Mouse (Mus musculus) ovary, postnatal 14 days (tissue): ENCODE measurements around the gene Ubald1.

Experiments used
- DNase-seq: peaks from one replicate; pipeline ENCODE4 v3.0.0; 2022; ENCODE audit warnings: low spot score

Gene Ubald1

DNA sequence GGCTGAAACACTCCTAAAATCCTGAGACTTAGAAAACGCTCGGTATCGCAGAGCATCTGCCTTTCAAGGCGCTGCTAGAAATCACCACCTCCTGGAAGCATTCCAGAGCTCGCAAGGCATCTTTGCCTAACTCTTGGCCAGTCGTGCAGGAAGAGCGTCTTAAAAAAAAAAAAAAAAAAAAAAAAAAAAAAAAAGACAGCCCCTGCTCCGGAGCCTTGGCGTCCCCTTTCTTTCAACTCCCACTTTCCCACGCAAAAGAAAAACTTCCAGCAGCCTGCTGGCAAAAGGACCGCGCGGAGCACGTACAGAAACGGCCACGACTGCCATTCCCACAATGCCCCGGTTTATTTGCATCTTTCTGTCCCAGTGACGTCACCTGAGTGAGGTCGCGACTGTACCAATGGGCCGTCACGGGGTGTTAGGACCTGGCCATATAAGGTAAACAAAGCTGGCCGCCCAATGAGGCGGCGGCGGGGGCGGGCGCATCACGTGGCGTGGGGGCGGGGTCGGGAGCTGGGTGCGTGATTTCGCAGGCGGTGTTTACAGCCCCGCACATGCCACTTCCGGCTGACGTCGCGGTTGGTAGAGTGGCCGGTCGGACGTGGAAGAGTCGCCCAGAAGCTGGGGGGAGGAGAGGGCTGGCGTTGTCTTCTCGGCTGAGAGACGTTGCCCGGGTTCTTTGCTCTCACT is at the start of gene Ubald1:
Gene Ubald1 (minus strand): TSS at position 180 of the 690 bp plus-strand sequence.
- peak; percentile 94 for DNase-seq

DNA sequence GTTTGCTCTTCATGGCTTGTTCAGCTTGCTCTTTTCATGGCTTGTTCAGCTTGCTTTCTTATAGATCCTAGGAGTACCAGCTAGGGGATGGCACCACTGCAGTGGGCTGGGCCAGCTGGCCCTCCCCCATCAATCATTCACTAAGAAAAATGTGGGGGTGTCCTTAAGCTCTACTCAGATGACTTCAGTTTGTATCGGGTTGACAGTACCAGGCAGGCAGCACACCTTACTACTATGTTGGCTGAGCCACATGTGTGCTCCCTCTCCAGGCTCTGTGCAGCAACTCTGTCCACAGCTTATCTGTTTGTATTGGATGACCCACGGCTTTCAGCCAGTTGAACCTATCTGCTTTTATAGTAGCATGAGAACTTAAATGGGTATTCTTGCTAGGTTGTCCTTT is 48.4 kb upstream of the Ubald1 start:
- no peak for DNase-seq

DNA sequence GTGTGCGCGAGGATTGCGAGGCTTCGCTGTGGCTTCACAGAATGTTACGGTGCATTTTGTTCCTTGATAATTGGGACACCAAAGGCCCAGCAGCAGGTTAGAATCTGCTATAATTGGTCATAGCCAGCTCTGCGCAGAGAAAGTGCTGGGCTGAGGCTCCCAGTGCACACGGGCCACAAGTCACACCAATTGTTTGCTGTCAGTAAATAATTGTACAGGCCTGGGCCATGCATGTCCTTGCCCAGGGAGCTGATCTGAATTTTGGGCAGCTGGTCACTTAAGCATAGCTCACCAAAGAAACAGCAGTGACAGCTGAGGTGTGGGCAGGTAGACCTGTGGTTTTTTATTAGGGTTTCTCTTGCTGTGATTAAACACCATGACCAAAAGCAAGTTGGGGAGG is 47.9 kb upstream of the Ubald1 start:
- DNase-seq, result no peak

DNA sequence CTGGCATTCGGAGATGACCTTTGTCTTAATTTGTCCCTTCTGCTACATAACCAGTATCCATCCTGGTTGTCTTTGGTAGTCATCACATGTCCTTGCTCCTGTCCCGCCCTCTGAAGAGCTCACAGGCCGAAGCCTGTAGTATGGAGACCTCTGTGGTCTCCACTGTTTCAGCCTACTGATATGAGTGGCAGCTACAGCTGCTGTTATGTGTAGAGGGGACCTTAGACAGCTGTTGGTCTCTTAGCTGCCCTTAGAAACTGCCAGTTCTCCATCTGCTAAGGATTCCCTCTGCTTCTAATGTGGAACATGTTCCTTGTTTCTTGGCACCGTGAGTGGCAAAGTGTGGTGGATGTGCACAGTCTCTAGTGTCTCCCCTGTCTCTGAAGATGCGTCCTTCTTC is 43.9 kb upstream of the Ubald1 start:
- DNase-seq, result no peak

DNA sequence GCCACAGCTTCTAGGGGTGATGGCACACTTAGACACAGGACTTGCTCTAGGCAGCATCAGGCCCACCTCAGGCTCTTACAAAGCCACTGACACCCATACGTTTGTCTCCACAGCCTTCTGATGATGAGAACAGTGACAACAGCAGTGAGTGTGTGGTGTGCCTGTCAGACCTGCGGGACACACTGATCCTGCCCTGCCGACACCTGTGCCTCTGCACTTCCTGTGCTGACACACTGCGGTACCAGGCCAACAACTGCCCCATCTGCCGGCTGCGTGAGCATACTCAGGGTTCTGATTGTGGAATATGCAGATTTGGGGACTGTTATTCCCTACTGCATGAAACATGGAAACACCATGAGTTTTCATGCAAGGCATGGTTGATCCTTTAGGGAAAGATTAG is 42.4 kb upstream of the Ubald1 start:
- DNase-seq, result no peak

DNA sequence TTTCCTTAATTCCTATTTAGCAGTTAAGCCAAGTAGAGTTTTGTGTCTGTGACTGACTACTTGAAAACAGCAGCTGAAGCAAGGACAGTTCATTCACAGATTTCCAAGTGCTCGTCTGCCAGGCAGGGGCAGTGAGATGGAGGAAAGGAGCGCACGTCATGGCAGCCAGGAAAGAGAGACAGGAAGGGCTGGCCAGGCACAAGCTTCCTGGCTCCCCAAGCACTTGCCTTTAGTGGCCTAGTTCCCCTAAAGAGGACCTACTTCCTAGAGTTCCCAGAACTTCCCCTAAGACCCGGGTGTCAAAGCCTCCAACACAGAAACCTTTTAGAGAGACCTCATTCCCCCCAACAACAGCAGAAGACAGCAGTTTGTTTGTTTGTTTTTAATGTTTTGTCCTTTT is 40.4 kb upstream of the Ubald1 start:
- no peak for DNase-seq

DNA sequence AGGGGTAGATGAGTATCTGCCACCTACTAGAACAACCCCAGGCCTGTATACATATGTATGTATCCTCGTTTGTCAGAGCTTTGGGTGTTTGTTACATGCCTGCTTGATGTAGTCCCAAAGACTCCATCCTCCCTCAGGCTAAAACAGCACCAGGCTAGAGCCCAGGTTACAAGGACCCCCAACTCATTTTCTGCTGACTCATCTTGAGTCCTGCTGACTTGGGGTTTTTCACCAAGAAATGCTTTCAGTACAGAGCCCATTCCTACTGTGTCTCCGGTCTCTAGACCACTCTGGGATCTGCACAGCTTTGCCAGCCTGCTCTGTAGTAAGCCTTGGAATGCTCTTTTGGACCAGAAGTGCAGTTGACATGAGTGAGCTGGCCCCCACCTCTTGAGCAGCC is 36.5 kb upstream of the Ubald1 start:
- no peak for DNase-seq

DNA sequence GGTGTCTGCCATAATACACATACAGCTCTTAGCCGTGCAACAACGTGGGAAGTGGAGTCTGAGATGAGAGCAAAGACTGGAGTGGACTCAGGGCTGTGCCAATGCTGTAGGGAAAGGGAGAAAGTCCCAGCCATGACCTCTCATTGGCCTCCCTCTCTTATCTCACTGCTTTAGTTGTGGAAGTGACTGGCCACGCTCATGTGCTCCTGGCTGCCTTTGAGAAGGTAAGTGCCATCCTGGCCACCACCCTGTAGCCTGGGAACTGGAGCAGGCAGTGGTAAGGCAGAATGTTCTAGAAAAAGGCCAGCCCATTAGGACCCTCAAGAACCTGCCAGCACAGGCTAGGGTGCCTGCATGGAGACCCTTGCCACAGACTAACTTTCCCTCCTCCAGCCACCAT is 35.8 kb upstream of the Ubald1 start:
- DNase-seq, result no peak

DNA sequence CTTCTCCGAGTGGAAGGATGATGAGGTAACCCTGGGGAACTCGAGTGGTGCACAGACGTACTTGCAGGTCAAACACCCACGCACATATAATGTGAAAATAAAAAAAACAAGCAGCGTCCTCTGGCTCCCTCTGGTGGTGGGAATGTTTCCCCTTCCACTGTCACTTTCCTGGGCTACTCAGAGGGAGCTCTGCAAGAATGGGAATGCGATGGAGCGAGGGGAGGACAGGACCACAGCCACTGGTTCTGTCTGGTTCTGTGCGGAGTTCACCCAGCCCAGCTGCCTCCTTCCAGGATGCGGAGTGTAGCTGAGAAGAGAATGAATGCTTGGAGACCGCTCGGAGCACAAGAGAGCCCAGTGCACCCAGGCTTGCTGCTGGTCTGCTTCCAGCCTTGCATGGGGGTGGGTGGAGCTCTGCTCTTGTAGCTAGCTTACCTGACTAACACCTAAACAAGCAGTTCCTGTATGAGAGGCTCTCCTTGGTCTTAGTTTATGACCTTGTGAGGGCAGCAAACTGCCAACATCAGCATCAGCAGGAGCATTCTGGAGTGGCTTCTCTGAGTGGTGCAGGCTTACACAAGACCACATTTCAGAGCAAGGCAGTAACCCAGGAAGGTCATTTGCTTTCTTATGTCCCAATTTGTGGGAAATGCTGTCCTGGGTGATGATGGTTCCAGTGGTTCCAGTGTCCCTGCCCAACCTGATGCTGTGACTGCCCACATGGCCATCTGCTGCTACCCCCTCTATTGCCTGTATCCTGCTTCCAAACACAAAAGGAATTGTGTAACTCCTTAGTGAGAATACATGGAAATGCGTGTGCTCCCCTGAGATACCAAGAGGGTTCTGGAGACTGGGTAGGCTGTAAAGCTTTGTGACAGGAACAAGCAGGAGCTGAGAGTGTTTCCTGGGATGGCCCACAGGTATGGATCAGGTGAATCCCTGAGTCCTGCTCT is 33.9 kb upstream of the Ubald1 start:
- DNase-seq, result peak; percentile 83

DNA sequence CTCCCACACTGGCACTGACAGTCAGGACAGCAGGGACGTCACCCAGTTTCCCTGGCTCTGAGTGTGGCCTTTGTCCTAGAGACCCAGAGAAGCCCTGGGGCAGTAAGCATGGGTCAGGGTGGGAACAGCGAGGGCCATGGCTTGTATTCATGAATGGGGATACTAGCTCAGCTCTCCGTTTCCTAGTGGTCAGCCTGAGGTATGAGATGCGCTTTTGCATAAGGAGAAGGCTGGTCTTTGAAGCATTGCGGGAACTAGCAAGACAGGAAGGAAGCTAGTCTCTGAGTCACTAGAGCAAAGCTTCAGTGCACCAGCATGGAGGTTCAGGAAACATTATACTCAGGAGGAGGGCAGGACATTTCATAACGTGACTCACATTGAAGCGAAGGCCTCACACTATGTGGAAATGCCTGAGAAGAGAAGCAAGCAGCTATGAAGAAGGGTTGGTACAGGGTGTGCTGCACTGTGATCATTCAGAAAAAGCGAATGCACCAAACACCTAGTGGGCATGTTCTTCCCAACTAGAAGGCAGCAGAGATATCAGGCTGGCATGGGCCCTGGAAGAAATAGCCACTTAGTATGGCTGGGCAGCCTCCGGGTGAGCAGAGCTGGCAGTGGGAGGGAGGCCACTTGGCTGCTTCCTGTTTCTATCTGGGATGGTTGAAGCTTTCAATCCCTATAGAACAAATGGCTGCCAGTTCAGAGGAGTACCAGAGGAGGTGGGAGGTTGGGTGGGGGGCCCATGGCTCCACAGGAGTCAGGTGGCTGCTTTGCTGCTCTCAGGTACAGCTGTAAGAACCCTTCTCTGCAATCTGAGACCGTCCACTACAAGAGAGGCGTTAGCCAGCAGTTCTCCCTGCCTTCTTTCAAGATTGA is 33.0 kb upstream of the Ubald1 start:
- no peak for DNase-seq

DNA sequence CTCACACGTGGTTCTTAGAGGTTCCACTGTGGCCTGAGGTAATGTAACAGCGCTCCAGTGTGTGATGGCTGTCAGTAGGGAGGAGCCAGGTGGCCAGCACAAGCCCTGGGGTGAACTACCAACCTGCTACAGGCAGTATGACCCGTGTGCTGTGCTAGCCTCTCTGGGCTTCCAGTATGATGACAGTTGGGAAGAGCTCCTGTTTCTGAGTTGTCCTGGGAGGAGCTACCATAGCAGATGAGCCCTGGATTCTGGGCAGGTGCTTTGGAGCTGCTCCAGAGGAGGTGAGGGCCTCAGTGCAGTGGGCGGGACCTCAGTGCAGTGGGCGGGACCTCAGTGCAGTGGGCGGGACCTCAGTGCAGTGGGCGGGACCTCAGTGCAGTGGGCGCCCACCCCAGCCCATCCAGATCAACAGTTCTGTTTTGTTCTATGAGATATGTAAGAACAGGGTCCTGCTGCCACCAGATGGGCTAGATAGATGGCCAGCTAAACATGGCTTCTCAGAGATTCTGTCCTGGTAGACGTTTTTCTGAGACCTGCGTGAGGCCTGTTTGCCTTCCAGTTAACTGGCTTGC is 32.0 kb upstream of the Ubald1 start:
- DNase-seq, result no peak

DNA sequence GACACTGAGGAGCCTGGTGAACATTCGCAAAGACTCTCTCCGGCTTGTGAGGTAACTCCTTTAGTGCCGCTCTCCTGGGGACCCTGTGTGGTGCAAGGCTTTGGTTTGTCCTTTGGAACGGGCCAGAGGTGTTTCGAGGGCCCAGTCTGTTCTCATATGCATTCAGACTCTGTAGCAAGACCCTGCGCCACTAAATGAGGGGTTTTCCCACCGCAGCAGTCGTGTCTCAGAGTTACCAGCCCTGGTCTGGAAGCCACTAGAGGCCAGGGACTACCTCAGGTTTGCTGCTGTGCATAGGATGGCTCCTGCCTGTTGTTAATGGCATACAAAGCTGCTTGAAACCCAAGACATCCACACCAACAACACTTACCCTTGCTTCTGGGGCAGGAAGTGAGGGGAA is 30.6 kb upstream of the Ubald1 start:
- no peak for DNase-seq

DNA sequence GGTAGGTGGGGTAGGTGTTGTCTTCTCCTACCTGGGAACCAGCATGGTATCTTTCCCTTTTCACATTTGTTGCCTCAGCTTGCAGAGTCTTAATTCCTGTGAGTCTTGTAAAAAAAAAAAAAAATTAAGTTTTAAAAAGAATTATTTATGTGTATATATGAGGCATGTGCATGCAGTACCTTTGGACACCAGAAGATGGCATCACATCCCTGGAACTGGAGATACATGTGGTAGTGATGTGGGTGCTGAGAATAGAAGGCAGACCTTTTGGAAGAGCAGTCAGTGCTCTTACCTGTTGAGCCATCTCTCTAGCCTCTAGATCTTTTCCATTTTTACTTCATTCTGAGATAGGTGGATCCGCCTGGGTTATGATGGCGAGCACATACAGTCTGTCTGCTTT is 29.6 kb upstream of the Ubald1 start:
- DNase-seq, result no peak

DNA sequence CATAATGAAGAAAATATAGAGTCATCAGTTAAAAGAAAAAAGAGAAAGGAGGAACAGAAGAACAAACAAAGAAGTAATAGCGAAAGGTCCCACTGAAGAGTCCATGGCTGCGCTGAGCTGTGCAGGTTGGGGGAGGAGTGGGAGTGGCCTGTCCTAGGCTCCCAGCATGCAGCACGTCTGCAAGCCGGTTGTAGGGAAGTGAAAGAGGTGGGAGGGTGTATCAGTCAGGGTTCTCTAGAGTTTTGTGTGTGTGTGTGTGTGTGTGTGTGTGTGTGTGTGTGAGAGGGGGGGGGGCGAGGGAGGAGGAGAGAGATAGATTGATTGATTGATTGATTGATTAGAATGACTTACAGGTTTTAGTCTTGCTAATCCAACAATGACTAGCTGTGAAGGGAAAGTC is 27.9 kb upstream of the Ubald1 start:
- no peak for DNase-seq

DNA sequence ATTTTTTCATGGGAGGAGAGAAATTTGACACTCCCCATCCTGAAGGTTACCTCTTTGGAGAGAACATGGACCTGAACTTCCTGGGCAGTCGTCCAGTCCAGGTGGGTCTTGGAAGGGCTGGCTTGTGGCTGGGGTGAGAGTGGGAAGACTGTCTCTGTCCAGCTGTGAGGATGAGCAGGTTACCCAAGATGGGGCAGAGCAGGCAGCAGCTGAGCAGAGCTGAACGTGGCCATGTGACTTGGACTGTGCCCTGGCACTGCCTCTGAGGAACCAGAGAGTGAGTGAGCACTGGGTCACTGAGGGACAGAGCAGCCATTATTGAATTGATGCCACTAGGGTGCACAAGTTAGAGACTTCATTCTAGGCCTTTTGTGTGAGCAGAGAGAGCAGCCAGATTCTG is 27.3 kb upstream of the Ubald1 start:
- DNase-seq, result no peak

DNA sequence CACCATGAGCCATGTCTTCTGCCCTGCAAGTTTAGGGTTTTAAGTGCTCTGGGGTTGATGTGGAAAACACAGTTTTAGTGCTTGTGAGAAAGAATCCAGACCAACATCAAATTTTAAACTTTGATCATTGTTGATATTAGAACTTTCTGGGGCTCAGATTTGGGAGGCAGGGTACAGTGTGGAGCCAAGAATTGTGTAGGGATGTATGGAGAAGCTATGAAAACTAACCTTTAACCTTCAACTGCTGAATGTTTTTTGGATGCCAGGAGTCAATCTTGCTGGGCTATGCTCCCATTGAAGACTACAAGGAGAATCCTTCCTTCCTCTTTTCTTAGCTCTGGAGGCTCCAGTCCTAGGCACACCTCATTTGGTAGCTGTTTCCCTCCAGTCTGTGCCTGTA is 26.4 kb upstream of the Ubald1 start:
- DNase-seq, result no peak

DNA sequence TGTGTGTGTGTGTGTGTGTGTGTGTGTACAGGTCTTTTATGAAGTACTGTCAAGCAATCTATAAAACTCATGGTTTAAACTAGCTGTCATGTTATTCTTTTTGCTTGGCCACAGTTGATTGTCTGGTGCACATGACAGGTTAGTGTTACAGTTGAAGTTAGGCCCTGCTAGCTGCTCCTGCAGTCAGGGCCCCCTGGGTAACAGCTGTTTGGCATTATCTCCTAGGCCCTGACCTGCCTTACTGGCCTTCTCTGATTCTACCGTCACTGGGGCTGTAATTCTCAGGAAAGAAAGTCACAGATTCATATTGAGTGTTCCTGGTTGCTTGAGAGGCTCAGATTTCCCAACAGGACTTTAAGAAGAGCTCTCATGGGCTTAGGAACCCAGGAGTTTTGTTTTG is 25.5 kb upstream of the Ubald1 start:
- DNase-seq, result no peak

DNA sequence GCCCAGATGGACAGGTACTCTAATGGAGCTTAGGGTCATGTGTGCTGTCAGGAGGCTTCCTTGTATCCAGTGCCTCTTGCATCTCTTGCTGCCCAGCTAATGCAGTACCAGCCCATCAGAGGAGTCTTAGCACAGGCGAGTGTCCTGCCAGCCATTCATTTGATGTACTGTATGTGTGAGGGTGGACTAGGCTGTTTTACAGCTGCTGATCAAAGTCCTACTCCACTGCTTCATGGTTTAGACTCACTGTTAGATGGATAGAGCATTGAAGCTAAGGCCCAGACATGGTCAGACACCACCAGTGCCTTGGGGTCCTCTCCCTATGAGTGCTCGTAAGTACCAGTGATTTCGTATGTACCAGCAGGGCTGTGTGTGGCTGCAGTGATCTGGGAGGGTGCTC is 24.8 kb upstream of the Ubald1 start:
- no peak for DNase-seq

DNA sequence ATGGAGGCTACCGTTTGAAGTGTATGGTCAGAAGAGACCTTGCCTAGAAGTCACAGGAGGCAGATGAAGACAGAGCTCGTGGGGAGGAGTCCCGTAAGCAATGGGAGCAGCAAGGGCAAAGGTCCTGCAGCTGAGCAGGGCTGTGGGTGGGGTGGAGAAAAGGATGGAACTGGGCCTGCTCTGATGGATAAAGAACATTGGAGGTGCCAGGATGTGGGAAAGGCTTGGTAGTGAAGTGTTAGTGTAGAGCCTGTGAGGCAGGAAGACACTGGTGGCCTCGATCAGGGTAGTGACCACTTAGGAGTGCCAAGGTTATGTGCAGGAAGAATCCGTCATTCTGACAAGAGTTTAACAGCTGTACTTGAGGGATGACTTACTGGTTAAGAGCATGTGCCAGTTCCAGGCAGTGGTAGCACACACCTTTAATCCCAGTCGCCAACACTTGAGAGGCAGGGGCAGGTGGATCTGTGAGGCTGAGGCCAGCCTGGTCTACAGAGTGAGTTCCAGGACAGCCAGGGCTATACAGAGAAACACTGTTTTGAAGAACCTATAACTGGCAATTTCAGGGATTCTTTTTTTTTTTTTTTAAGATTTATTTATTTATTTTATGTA is 23.5 kb upstream of the Ubald1 start:
- no peak for DNase-seq

DNA sequence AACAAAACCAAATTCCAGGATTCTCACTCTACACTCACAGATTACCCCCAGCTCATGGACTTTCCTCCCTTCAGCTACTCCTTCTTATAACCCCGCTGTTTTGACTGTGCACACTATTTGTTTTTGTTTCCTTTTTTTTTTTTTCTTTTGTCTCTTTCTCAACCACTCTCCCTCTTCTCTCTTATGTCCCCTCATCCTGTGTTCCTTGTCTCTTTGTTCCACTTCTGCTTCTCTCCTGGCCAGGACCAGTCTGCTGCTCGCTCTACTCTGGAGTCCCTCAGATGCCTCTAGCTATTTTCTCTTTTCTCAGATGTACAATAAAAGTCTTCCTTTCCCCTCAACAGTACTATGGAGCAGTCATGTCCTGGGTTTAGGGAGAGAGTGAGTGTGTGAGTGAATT is 22.3 kb upstream of the Ubald1 start:
- DNase-seq, result no peak

DNA sequence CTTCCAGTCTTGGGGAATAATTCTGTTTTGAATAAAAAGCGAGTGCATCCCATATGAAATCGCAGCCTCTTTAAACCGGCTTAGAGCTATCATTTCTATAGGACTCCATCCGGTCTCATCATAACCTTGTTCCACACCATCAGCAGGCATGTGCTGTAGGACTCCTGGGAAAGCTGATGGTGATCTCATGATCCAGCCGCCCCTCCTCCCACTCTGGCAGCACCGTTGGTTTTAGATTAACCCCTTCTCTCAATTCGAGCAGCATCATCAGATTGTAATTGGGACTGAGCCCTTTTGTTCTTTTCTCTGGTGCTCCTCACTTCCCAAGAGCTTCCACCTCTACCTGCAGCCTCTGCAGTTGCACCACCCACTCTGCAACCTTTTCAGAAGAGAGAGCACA is 21.1 kb upstream of the Ubald1 start:
- DNase-seq, result no peak

DNA sequence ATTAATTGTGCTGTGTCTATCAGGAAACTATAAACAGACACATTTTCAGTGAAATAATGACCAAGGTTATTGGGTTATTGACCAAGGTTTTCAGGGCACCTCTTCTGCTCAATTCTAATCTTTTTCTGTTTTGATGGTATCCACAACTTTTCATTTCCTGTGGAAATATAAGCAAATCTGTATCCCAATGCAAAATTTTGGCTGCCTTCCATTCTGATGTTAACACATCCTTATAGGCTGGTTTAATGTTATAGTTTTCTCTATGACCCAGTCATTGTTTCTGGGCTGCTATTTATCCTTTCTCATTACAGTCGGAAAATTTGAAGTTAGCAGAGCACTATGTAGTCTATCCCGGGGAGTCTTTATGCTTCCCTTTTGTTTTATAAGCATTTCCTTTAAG is 19.6 kb upstream of the Ubald1 start:
- no peak for DNase-seq
